Mouse (Mus musculus) forelimb bud, embryonic 11.5 days (tissue): ENCODE results near the gene Ncbp1.
"Not testable (repeated sequence)": the region's sequence is repeated elsewhere in the genome, so short reads cannot be mapped to it uniquely, and the experiment has no call there.

Experiments
- DNase-seq: peaks from one replicate; pipeline ENCODE4 v3.0.0-alpha.2; 2012; ENCODE audit warnings: low read depth, low spot score

Gene Ncbp1

GRCm38 (mm10) chr4:46129311-46130004 is 9.0 kb upstream of the Ncbp1 start:
- DNase-seq: no peak

- DNase-seq: peak; percentile 53
Observed at GRCm38 (mm10) chr4:46130221-46130620, 8.2 kb upstream of the Ncbp1 start.

DNA sequence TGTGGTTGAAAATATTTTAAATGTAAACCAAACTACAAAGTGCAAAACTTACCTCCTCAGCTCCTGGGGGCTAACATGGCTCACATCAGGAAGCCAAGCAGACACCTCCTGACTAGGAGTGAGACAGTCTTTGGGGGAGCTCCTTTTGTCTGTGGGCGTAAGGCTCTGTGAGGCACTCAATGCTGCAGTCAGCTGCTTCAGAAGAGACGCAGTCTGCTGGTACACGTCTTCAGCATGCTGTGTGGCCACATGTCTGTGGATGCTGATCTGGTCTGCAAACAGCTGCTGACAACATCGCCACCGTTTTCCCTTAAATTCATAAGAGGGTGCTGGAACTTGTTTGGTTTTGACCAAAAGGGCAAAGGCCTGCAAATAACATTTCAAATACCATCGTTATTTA is 6.6 kb upstream of the Ncbp1 start:
- DNase-seq: no peak

DNA sequence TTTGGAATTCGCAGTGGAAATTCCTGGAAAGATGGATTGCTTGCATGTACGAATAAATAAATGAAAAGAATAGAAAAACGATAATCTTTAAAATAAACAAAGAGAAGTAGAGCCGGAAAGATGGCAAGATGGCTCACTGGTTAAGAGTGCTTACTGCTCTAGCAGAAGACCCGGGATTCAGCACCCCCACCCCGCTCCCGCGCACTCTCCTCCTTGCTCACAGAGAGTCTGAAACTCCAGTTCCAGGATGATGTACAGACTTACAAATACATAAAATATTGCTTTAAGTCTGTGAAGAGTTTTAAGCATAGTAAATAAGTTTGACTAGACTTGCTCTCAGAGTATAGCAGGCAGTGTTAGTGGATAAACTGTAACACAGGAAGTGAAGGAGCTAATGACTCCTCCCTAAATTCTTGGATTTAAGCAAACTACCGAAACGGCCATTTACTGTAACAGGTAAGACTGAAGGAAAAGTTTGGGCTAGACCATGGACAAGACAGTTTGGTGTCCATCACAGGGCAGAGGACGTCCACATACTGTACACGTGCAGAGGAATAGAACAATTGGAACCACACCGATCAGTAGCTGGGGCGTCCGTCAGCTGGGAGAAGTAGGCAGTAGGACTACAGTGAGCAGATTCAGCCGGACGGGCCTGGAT is 655 bp upstream of the Ncbp1 start:
- DNase-seq: no peak

GRCm38 (mm10) chr4:46144323-46144722 is 5.9 kb downstream of the Ncbp1 start:
- peak; percentile 9 for DNase-seq

DNA sequence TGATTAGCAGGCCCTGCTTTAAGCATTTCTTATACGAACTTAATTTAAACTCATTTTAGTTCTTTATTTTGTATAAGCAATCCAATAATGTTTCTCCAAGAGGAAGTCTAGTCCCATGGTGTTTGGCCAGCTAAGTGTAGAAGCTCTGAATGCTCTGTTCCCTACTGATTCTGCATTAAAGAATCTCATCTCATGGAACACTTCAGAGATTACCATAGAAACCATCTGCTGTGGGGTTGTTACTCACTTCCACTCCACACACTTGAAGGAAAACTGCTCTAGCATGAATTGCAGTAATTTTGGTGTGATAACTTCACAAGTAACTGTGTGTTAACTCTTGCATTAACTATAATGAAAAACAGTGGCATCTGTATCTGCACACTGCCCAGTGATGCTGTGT is 8.5 kb downstream of the Ncbp1 start:
- DNase-seq: no peak

- DNase-seq: no peak
Observed at GRCm38 (mm10) chr4:46151903-46152544, 13.6 kb downstream of the Ncbp1 start.

DNA sequence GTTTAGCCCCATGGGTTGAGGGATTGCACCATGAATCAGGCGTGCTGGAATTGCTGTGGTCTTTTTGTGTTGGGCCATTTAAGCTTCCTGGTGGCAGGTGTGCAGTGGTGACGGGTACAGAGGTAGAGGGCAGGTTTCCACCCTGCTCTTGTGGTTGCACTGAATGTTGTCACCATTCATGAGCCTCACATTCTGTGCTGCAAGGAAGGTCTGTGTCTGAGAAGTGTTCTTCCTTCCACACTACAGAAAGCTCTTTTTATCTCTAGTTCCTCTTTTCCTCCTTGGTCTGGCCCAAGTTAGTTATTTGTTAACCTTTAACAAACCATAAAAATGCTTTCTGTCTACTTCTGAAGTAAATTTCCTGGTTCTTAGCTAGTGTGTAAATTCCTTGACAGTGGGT is 25.6 kb downstream of the Ncbp1 start:
- no peak for DNase-seq

- no peak for DNase-seq
Observed at GRCm38 (mm10) chr4:46165831-46166230, 27.4 kb downstream of the Ncbp1 start.

DNA sequence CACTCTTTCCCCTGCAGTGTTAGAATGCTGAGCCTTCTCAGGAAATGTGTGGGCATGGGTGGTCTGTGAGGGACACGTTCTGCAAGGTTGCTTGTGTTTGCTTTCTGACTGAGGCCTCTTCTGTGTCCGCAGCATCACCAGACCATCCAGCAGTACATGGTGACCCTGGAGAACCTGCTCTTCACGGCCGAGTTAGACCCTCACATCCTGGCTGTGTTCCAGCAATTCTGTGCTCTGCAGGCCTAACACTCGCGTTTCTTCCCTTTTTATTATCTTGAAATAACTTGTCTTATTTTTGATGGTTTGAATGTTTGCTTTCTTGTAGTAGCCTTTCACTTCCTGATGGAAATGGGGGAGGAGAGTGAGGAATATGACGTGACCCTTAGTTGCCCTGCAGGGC is 33.3 kb downstream of the Ncbp1 start:
- no peak for DNase-seq

- no peak for DNase-seq
Observed at GRCm38 (mm10) chr4:46176313-46176712, 37.9 kb downstream of the Ncbp1 start.

DNA sequence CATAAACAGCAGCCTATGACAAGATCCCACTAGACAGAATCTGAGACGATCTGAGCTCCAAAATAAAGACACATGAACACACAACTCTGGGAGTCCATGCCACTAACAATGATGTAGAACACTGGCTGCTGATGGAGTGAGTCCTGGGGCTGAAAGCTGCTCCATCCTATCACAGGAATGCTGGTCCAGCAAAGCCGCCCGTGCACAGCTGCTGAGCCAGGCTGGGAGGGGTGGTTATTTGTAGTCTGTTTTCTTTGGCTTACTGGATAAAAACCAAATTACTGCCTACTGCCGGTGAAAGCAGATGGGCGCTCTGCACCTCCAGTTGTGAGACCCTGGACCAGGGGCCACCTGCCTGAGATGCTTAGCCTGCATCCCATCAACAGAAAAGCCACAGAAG is 38.6 kb downstream of the Ncbp1 start:
- DNase-seq: no peak

- DNase-seq: no peak
Observed at GRCm38 (mm10) chr4:46177496-46177895, 39.1 kb downstream of the Ncbp1 start.

- DNase-seq: peak; percentile 84
Observed at GRCm38 (mm10) chr4:46181168-46181567, 42.8 kb downstream of the Ncbp1 start.

DNA sequence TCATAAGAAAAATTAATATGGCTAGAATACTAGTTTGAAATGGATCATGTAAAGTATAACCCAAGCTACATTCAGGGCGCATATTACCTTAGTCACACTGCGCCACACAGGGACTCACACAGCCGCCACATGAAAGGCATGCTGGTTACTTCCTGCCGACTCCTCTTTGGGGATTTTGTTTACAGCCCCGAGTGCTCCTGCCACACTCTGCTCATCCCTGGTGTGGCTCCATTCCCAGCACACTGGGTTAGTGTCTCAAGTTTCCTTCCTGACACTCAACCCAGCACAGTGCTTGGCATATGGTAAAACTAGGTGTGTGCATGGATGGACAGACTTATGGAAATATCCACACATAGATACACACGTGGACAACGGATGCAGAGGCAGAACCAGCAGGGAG is 43.8 kb downstream of the Ncbp1 start:
- DNase-seq: no peak

DNA sequence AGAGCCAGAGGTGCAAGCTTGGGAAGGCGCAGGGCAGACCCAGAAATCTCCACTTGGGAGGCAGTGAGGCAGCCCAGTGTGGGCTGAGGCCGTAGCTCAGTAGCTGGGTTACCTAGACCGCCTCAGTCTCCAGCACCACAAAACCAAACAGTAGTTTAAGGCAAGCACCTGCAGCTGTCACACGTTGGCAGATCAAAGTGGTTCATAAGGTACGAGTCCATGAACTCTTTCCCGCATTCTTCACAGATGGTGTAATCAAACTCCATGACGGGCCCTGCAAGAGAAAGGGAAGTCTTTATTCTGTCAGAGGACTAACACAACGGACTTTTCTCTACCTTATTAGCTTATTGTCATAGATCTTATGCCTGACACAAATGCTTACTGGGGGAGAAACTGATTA is 47.0 kb downstream of the Ncbp1 start:
- peak; percentile 19 for DNase-seq

- no peak for DNase-seq
Observed at GRCm38 (mm10) chr4:46185890-46186289, 47.5 kb downstream of the Ncbp1 start.

DNA sequence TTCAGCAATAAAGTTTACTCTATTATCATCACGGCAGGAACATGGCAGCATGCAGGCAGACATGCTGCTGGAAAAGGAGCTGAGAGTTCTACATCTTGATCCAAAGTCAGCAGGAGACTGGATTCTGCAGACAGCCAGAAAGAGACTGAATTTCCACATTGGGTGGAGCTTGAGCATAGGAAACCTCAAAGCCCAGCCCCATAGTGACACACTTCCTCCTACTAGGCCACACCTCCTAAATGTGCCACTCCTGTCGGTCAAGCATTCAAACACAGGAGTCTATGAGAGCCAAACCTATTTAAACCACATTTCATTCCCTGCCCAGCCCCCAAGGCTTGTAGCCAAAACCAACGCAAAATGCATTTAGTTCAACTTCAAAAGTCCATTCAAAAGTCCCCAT is 48.1 kb downstream of the Ncbp1 start:
- no peak for DNase-seq

- DNase-seq: not testable (repeated sequence)
Observed at GRCm38 (mm10) chr4:46192011-46192410, 53.6 kb downstream of the Ncbp1 start.

DNA sequence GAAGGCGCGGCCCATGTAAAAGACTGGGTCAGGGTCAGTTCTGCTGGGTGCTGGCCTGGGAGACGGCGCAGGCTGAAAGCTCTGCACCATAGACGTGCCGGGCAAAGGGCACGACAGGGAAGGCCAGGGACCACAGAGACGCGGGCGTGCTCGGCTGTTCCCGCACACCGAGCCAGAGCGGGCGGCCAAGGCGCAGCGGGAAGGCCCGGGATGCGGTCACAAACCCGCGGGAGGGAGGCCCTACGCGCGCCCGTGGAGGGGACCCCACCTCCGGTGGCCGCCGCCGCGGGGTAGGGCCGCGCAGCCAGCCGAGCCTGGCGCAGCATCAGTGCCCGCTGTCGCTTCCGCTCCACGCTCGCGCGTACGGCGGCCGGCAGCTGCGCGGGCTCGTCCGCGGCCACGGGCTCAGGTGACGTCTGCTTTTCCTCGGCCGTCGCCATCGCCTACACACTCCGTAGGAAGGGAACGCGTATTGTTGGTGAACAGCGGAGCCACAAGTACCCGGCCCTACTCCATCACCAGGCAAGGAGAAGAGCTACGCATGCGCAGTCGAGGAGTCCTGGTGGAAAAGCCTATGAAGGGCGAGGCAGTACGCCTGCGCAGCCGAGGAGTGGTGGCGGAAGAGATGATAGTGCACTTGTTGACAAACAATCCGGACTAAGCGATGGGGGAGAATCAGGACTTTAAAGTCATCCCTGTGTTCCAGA is 57.5 kb downstream of the Ncbp1 start, which contains the start of gene Xpa:
TSS of gene Xpa (minus strand) at position 531 of the 707 bp plus-strand sequence.
- peak; percentile 96 for DNase-seq

- DNase-seq: no peak
Observed at GRCm38 (mm10) chr4:46196513-46196912, 58.1 kb downstream of the Ncbp1 start.

DNA sequence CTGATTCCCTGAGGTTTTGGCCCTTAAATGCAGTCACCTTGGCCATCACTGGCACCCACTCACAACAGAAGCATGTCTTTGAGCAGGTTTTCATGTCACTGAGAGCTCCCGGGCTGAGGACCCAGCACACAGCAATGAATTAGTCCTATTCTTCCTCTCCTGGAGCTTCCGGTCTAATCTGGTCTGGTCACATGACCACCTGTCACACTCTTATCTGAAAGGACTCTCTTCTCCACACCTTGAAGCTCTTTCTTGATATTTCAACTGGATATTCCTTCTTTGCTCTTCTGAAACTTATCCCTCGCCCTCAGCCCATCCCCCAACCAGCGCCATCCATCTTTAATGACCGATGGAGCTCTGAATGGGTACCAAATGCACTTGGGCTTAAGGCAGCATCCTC is 59.7 kb downstream of the Ncbp1 start:
- no peak for DNase-seq
